Mouse (Mus musculus): Measurements from ENCODE around the gene Il1rl2.

- TF ChIP-seq CTCF (IDR thresholded peaks at IDR 0.05; ENCODE audit: control insufficient read depth, insufficient read depth, low read length): no peak
- no peak for TF ChIP-seq POLR2A (IDR thresholded peaks at IDR 0.05; ENCODE audit: borderline replicate concordance, control insufficient read depth, low read depth, low read length)
Measured at GRCm38 (mm10) chr1:40357921-40358320, 33.5 kb downstream of the Il1rl2 start.

Data from bone marrow, adult 2 months (tissue).